Mouse (Mus musculus) spleen, adult 18-20 months (tissue): ENCODE results near the gene Nelfb.

Experiments used
- DNase-seq, 2 experiments: peaks; one replicate each; pipeline ENCODE4 v3.0.0; 2022; ENCODE audit warnings: mixed read lengths in 2 of 2

Nelfb gene

DNA sequence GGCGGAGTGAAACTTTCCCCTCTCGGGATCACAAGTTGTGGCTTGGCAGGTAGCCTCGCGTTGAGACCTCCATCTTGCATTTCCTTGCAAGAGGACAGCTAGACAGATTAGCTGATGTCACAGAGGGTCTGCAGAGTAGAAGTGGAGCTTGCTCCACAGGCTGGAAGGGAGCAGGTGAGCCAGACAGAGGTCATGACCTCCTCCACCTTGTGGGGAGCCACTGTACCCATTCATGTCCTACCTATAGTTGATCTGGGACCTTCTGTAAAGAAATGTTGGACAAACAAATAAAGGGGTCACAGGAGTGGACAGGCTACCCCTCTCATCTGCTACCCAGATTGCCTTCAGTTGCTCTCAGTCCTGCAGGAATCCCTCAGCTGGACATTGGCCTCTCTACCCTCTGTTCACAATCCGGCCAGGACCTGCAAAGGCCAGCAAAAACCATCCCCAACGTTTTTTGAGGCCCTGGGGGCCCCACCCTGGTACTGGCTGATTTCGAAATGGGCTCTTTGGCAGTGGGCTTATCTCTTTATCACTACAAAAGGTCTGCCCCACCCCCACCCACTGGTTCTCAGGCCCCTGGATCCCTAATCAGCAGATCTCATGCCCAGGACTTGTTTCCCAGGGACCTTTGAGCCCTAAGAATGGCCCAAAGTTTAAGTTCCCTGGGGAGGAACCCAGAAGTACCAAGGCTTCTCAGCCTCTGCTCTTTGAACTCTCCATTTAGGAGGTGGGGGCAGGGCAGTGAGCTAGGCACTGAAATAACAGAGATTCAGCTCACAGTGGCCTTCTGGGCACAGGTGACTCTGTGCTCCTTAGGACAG, 36.2 kb downstream of the Nelfb start:
- no peak for DNase-seq

GRCm38 (mm10) chr2:25173821-25174220, 37.5 kb downstream of the Nelfb start:
- no peak for DNase-seq

- no peak for DNase-seq
These were observed 38.7 kb downstream of the Nelfb start for GRCm38 (mm10) chr2:25172629-25173028.

- no peak for DNase-seq
These were observed 39.5 kb downstream of the Nelfb start for GRCm38 (mm10) chr2:25171769-25172153.

GRCm38 (mm10) chr2:25171101-25171768, 40.1 kb downstream of the Nelfb start:
- DNase-seq: no peak

- no peak for DNase-seq
These were observed 40.8 kb downstream of the Nelfb start for GRCm38 (mm10) chr2:25170326-25171100.

DNA sequence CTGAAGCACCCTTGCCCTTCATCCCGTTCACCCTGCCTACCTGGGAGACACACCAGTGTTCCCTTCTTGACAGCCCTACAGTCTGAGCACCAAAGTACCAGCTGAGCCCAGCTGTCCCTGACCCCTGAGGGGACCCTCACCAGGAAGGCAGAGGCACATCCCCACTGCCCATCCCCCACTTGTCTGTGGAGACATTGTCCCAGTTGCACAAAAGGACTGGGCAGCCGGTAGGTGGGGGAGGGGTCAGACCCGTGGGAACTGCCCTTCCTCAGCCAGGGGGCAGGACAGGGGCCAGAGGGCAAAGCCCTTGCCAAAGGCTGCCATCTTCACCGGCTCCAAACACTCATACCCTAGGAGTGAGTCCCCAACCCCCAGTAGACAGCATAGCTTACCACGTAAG, 41.5 kb downstream of the Nelfb start:
- DNase-seq: no peak

DNA sequence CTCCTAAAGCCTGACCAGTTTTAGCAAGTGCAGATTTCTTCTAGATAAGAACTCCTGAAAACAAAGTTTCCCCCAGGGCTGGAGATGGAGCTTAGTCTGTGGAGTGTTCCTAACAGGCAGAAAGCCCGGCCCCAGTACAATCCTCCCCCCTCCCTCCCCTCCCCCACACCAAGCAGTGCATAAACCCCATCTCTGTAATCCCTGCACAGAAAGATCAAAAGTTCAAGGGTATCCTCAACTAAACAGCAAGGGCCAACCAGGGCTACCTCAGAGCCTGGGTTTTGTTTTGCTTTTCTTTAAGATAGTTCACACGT, 42.7 kb downstream of the Nelfb start:
- DNase-seq: no peak

DNA sequence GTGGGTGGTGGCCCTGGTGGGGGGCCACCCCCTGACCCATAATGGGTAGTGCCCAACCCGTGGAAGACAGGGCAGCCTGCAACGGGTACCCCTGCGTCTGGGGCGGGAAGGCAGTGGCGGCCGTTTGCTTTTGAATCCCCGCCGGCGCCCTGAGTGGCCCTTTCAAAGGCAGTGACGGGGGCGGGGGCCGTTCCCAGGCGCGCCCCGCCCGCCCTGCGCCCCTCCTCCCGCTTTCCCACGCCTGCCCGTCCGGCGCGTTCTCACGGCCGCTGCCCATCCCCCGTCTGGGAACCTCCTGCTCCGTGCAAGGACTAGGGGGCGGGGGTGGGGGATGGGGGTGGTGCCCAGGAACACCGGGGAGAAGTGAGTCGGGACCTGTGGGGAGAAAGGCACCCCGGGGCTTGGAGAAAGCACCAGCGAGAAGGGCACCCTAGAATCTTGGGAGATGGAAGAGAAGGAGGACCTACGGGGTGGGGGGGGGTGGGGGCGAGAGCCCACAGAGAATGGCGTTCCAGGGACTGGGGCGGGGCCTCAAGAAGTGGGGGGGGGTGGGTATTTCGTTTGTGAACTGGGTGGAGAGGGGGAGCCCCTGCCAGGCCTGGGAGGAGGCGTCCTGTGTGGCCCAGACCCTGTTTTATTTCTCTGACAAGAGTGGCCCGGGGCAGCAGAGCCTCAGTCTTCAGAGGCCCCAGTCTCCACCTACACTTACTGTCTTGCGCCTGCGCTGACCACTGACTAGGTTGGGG, 43.2 kb downstream of the Nelfb start:
- peak in 1 of 2 experiments; percentile 32 for DNase-seq

GRCm38 (mm10) chr2:25167481-25167880, 43.8 kb downstream of the Nelfb start:
- no peak for DNase-seq

- peak in 1 of 2 experiments; percentile 49 for DNase-seq
These were observed 53.6 kb downstream of the Nelfb start for GRCm38 (mm10) chr2:25157655-25158054.

DNA sequence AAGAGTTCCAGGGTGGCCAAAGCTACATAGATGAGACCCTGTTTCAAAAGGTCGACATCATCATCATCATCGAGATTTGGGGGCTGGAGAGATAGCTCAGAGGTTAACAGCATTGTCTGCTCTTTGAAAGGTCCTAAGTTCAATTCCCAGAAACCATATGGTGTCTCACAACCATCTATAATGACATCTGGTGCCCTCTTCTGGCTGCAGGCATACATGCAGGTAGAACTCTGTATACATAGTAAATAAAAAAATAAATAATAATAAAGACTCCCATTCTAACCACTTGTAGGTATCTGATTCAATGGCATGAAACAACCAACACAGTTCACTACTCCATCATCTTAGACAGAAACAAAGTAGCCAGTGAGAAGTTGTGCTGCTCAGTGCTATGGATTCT, 54.3 kb downstream of the Nelfb start:
- DNase-seq: no peak

DNA sequence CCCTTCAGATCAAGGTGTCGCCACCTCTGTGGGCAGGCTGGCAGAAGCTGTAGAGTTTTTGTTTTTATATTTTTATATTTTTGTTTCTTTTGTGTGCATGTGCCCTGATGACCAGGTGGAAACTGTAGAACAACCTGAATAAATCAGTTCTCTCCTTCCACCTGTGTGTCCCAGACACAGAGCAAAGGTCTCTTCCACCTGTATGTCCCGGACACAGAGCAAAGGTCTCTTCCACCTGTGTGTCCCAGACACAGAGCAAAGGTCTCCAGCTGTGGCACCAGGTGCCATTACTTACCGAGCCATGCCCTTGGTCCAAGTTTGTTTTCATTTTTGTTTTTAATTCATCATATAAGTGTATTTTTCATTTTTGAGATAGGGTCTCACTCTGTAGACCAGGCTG, 55.1 kb downstream of the Nelfb start:
- DNase-seq: no peak

GRCm38 (mm10) chr2:25151280-25151956, 59.9 kb downstream of the Nelfb start:
- no peak for DNase-seq
